Mouse (Mus musculus): Measurements from ENCODE around the gene Zfp687. TPM values are rescaled to one million over a fixed set of nuclear protein-coding genes. Genes with fewer than 3 reads are reported as not detected.
"Not testable (repeated sequence)": the region's sequence is repeated elsewhere in the genome, so short reads cannot be mapped to it uniquely, and the experiment has no call there.

Gene Zfp687
- polyA plus RNA-seq, 1 experiment from 2014 or later = 39.0 TPM

DNA sequence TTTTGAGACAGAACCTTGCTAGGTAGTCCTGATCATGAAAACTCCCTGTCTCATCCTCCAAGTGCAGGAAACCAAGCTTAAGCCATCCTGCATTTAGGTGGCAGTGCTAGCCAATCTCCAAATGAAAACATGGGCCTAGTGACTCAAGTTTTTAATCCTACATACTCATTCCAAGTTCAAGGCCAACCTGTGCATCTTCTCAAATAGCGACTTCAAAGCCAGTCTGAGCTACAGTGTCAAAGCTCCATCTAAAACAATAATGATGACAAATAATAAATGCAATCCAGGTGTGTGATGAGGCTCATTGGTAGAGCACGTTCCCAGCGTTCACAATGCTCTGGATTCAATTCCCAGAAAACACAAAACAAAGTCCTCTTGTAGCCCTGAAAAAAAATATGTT is 26.4 kb upstream of the Zfp687 start:
- Histone ChIP-seq H3K36me3 (replicated peaks) (peaks cover 17% of the 10 kb centered on the region), H3K27me3 (no peaks in the 10 kb centered on the region), H3K9me3 (no peaks in the 10 kb centered on the region), H3K4me1 (peaks cover 11% of the 10 kb centered on the region), H3K27ac (no peak overlapping the region), H3K9ac (peak overlapping the region; percentile 85), H3K4me2 (peak overlapping the region; percentile 78), H3K4me3 (replicated peaks) (peak overlapping the region; percentile 92)
- WGBS = 18% methylated on average over 3 of the region's 3 CpGs
- ATAC-seq (ENCODE audit: low FRiP score) = no peak

DNA sequence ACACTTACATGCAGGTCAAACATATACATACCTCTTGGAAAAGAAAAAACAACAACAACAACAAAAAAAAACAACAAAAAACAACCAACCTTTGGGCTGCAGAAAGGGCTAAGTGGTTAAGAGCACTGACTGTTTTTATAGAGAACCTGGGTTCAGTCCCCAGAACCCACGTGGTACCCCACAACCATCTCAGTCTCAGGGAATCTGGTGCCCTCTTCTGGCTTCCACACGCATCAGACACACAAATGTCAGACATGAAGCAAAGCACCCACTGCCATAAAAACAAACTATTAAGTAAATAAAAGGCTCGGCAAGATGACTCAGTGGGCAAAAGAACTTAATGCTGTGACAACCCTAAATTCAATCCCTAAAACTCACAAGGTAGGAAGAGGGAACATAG is 14.7 kb upstream of the Zfp687 start:
- Histone ChIP-seq H3K9ac (no peak overlapping the region), H3K4me2 (no peak overlapping the region), H3K4me1 (peaks cover 17% of the 10 kb centered on the region), H3K27me3 (no peaks in the 10 kb centered on the region), H3K4me3 (replicated peaks) (no peak overlapping the region), H3K36me3 (replicated peaks) (peaks cover 58% of the 10 kb centered on the region), H3K27ac (no peak overlapping the region), H3K9me3 (no peaks in the 10 kb centered on the region)
- WGBS = 71% methylated on average over 3 of the region's 3 CpGs
- no peak for ATAC-seq (ENCODE audit: low FRiP score)

DNA sequence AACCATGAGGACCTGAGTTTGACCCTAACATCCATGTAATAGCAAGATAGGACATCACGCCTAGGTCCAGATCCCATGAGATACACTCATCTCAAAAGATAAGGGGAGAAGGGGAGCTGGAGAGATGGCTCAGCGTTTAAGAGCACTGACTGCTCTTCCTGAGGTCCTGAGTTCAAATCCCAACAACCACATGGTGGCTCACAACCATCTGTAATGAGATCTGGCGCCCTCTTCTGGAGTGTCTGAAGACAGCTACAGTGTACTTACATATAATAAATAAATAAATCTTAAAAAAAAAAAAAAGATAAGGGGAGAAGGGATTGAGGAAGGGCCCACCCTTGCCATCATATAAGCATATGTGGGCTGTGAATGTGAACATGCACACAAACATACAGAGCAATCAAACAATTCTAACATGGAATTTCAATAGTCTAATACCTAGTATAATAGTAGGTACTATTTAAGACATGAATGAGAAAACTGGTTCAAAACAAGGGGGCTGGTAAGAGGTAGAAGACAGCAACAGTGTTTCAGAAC is 14.1 kb upstream of the Zfp687 start:
- Histone ChIP-seq H3K4me1 (peaks cover 19% of the 10 kb centered on the region), H3K36me3 (replicated peaks) (peaks cover 52% of the 10 kb centered on the region)
- not testable (repeated sequence) for ATAC-seq (ENCODE audit: low FRiP score); H3K27me3 ChIP-seq; H3K4me2 ChIP-seq; H3K4me3 ChIP-seq (replicated peaks); H3K9me3 ChIP-seq; H3K9ac ChIP-seq; H3K27ac ChIP-seq
- WGBS = 80% methylated on average over 3 of the region's 3 CpGs

DNA sequence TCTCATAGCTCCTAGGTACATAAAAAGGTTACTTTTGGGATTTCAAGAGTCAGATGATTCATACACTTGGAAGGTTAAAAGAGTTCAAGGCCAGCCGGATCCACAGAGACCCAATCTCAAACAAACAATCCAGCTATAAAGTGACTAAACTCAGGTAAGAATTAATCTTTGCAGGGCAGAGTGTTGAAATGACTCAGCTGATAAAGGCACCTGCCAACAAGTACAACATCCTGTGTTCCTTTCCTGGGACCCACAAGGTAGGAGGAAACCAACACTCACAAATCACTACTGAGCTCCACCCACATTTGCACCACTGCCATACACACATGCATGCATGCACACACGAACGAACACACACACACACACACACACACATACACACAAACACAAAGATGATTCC is 13.4 kb upstream of the Zfp687 start:
- no peak for ATAC-seq (ENCODE audit: low FRiP score)
- WGBS = 92% methylated on average over 3 of the region's 3 CpGs

DNA sequence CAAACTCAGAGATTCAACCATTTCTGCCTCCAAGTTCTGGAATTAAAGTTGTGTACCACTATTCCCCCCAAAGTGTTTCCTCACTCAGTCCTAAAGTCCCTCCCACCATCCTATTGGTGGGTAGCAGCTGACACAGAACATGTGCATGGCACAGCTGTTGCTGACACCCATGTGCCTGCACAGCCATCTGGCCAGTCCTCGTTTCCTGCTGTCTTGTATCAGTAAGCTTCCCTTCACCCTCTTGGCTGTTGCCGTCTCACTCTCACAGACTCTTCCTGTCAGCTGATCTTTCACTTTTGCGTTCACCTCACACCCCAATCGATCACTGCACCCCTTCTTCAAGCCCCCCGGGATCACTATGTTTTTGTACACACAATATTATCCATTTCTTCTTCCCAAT is 12.5 kb upstream of the Zfp687 start:
- Histone ChIP-seq H3K27me3 (no peaks in the 10 kb centered on the region), H3K4me3 (replicated peaks) (no peak overlapping the region), H3K36me3 (replicated peaks) (peaks cover 36% of the 10 kb centered on the region), H3K4me1 (peaks cover 19% of the 10 kb centered on the region), H3K27ac (no peak overlapping the region), H3K4me2 (no peak overlapping the region), H3K9me3 (no peaks in the 10 kb centered on the region), H3K9ac (no peak overlapping the region)
- WGBS = 67% methylated on average over 5 of the region's 5 CpGs
- ATAC-seq (ENCODE audit: low FRiP score) = peak; percentile 52

More for the DNA sequence above, 13.4 kb upstream of the Zfp687 start:
- no peak overlapping the region for H3K4me3 ChIP-seq (replicated peaks)
- H3K36me3 ChIP-seq (replicated peaks) = peaks cover 45% of the 10 kb centered on the region
- H3K4me1 ChIP-seq = peaks cover 19% of the 10 kb centered on the region
- no peak overlapping the region for H3K27ac ChIP-seq
- no peaks in the 10 kb centered on the region for H3K27me3 ChIP-seq
- no peak overlapping the region for H3K9ac ChIP-seq
- H3K4me2 ChIP-seq = no peak overlapping the region
- H3K9me3 ChIP-seq = no peaks in the 10 kb centered on the region

DNA sequence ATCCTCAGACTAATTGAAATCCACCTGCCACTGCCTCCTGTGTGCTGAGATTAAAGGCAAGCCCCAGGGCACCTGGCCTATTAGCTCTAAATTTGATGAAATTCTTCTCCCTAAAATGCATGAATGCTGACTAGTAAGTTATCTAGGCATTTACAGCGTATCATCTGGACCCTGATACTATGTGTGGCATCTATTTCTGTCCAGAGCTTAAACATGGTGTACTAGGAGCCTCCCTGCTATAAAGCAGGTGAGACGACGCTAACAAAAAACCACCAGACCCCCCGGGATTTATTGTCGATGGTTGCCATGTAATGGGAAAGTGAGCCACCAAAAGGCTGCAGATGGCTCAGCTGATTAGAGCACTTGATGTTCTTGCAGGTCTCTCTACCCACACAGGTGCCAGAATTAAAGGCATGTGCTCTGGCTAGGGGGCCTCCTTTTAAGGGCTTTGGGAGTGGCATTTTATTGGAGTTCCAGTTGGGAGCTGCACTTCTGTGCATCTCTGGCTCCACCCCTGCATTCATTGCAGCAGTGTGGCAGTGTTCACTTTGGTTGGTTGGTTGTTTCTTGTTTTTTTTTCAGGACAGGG is 11.9 kb upstream of the Zfp687 start:
- H3K9me3 ChIP-seq = no peaks in the 10 kb centered on the region
- H3K27me3 ChIP-seq = no peaks in the 10 kb centered on the region
- H3K9ac ChIP-seq = 0 out of 2 replicates have a peak overlapping the region, but pooled peaks have one; percentile 7
- ATAC-seq (ENCODE audit: low FRiP score) = no peak
- H3K4me2 ChIP-seq = no peak overlapping the region
- H3K4me3 ChIP-seq (replicated peaks) = no peak overlapping the region
- 67% methylated on average over 5 of the region's 5 CpGs for WGBS
- peaks cover 31% of the 10 kb centered on the region for H3K36me3 ChIP-seq (replicated peaks)
- 0 out of 2 replicates have a peak overlapping the region, but pooled peaks have one; percentile 21 for H3K27ac ChIP-seq
- peaks cover 19% of the 10 kb centered on the region for H3K4me1 ChIP-seq

DNA sequence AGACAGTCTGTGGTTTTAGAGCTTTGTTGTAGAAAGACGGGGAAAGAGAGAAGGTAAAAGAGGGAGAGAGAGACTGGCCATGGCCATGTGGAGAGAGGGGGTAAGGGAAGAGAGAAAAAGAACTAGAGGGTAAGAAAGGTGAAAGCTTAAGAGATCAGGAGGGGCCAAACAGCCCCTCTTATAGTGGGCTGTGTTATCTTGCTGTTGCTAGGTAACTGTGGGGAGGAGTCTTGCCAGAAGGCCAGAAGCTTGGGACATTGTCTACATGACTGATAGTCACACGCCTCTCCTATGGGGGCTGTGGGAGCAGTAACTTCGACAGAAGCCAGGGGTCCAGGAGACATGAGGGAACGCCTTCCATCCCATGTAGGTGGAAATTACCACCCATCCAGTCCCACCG is 10.0 kb upstream of the Zfp687 start:
- H3K27ac ChIP-seq = no peak overlapping the region
- no peak overlapping the region for H3K4me3 ChIP-seq (replicated peaks)
- no peak overlapping the region for H3K4me2 ChIP-seq
- no peak overlapping the region for H3K9ac ChIP-seq
- peaks cover 12% of the 10 kb centered on the region for H3K36me3 ChIP-seq (replicated peaks)
- no peaks in the 10 kb centered on the region for H3K27me3 ChIP-seq
- no peak for ATAC-seq (ENCODE audit: low FRiP score)
- no peaks in the 10 kb centered on the region for H3K9me3 ChIP-seq
- peaks cover 19% of the 10 kb centered on the region for H3K4me1 ChIP-seq
- WGBS = 53% methylated on average over 5 of the region's 5 CpGs

GRCm38 (mm10) chr3:95024551-95024950 is 9.3 kb upstream of the Zfp687 start:
- 38% methylated on average over 11 of the region's 11 CpGs for WGBS
- H3K27me3 ChIP-seq = no peaks in the 10 kb centered on the region
- H3K36me3 ChIP-seq (replicated peaks) = peaks cover 6% of the 10 kb centered on the region; the same call in 1 of the 2 replicates
- H3K9me3 ChIP-seq = no peaks in the 10 kb centered on the region
- H3K9ac ChIP-seq = no peak overlapping the region
- H3K4me3 ChIP-seq (replicated peaks) = no peak overlapping the region
- H3K27ac ChIP-seq = 0 out of 2 replicates have a peak overlapping the region, but pooled peaks have one; percentile 19
- ATAC-seq (ENCODE audit: low FRiP score) = no peak
- H3K4me1 ChIP-seq = peaks cover 19% of the 10 kb centered on the region
- no peak overlapping the region for H3K4me2 ChIP-seq

DNA sequence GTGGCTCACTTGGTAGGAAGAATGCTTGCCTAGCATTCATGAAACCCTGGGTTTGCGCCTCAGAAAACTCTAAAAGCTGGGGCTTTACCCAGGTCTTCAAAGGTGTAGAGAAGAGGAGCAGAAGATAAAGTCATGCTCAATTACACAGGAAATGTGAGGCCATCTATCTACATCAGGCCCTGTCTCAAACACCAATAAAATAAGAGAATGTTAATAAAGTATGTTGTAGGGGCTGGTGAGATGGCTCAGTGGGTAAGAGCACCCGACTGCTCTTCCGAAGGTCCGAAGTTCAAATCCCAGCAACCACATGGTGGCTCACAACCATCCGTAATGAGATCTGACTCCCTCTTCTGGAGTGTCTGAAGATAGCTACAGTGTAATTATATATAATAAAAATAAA is 5.7 kb upstream of the Zfp687 start:
- WGBS = 91% methylated on average over 5 of the region's 5 CpGs
- H3K4me2 ChIP-seq; H3K36me3 ChIP-seq (replicated peaks); H3K9ac ChIP-seq; H3K9me3 ChIP-seq; H3K27me3 ChIP-seq; H3K27ac ChIP-seq; ATAC-seq (ENCODE audit: low FRiP score); H3K4me3 ChIP-seq (replicated peaks): not testable (repeated sequence)
- H3K4me1 ChIP-seq = peaks cover 18% of the 10 kb centered on the region

- no peak for ATAC-seq (ENCODE audit: low FRiP score)
- no peak overlapping the region for H3K9ac ChIP-seq
- 88% methylated on average over 2 of the region's 2 CpGs for WGBS
- H3K4me3 ChIP-seq (replicated peaks) = no peak overlapping the region
- no peak overlapping the region for H3K4me2 ChIP-seq
- no peaks in the 10 kb centered on the region for H3K9me3 ChIP-seq
- H3K27me3 ChIP-seq = no peaks in the 10 kb centered on the region
- H3K27ac ChIP-seq = no peak overlapping the region
- H3K36me3 ChIP-seq (replicated peaks) = no peaks in the 10 kb centered on the region
- H3K4me1 ChIP-seq = peaks cover 18% of the 10 kb centered on the region
Observed at GRCm38 (mm10) chr3:95018741-95019140, 3.5 kb upstream of the Zfp687 start.

- peak overlapping the region; percentile 97 for H3K27ac ChIP-seq
- H3K36me3 ChIP-seq (replicated peaks) = peaks cover 6% of the 10 kb centered on the region
- no peak for ATAC-seq (ENCODE audit: low FRiP score)
- H3K9ac ChIP-seq = peak overlapping the region; percentile 84
- no peaks in the 10 kb centered on the region for H3K27me3 ChIP-seq
- peak overlapping the region; percentile 90 for H3K4me3 ChIP-seq (replicated peaks)
- H3K4me1 ChIP-seq = peaks cover 27% of the 10 kb centered on the region
- 4% methylated on average over 21 of the region's 21 CpGs for WGBS
- H3K4me2 ChIP-seq = peak overlapping the region; percentile 88
- no peaks in the 10 kb centered on the region for H3K9me3 ChIP-seq
Observed at GRCm38 (mm10) chr3:95016532-95017056, 1.3 kb upstream of the Zfp687 start.

DNA sequence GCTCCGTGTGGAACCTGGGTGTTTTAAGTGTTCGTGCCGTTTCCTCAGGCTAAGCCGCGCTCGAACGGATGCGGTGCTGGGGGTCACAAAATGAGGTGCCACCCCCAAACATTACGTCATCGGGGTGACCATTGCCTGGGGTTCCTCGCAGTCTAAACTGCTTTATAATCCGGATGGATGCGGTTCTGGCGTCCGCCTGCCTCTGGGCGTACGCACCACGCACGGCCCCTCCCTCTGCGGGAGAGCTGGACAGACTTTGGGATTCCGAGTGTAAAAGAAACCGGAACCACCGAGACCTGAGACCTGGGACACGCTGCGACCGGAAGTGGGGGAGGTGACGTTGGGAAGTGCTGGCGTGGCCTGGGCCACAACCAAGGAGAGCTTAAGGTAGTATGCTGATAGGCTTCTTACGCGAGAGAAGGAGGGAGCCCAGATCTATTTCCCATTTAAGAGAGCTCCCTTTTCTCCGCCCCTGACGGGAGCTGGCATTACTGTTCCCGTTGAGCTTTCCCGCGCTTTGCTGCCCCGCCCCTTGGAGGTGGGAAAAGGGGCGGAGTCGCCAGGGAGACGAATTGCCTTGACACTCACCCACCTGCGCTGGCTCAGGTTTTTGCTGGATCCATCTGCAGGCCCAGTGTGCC is 763 bp upstream of the Zfp687 start:
- peak overlapping the region; percentile 84 for H3K9ac ChIP-seq
- under 1% methylated on average over 40 of the region's 40 CpGs for WGBS
- H3K9me3 ChIP-seq = no peaks in the 10 kb centered on the region
- H3K27ac ChIP-seq = peak overlapping the region; percentile 97
- peaks cover 12% of the 10 kb centered on the region for H3K36me3 ChIP-seq (replicated peaks)
- no peaks in the 10 kb centered on the region for H3K27me3 ChIP-seq
- H3K4me1 ChIP-seq = peaks cover 27% of the 10 kb centered on the region
- ATAC-seq (ENCODE audit: low FRiP score) = peak; percentile 53
- peak overlapping the region; percentile 88 for H3K4me2 ChIP-seq
- peak overlapping the region; percentile 90 for H3K4me3 ChIP-seq (replicated peaks)

All from forebrain, embryonic 12.5 days (tissue).